Mouse (Mus musculus) cortical plate, adult 2 months (tissue): ENCODE results near the gene Lonp2. TPM values are rescaled to one million over a fixed set of nuclear protein-coding genes. Genes with fewer than 3 reads are reported as not detected.
A peak's percentile ranks its signal among the peaks of the same experiment; 100 is the strongest.

Experiments
- H3K27ac ChIP-seq: fragments of 200-500 bp; 2 replicates; pipeline ENCODE4 v1.5.1; 2012; ENCODE audit warnings: low read length, control low read depth, inconsistent platforms; ENCODE audit not compliant: insufficient read depth
- H3K4me1 ChIP-seq: fragments of 200-500 bp; 2 replicates; pipeline ENCODE4 v1.6.1; 2011; ENCODE audit warnings: low read length; ENCODE audit not compliant: control insufficient read depth, insufficient read depth
- H3K4me3 ChIP-seq: fragments of 200-500 bp; 2 replicates; pipeline ENCODE4 v1.5.1; 2011; ENCODE audit warnings: mild to moderate bottlenecking, low read length, control low read depth; ENCODE audit not compliant: insufficient read depth
- CTCF ChIP-seq: fragments of 200-500 bp; IDR thresholded peaks from 2 replicates; pipeline ENCODE4 v1.5.1; 2011; ENCODE audit warnings: mild to moderate bottlenecking, control low read depth, low read length; ENCODE audit not compliant: insufficient read depth; ENCODE audit errors: extremely low read depth
- POLR2A ChIP-seq: fragments of 200-500 bp; IDR thresholded peaks from 2 replicates; pipeline ENCODE4 v1.6.1; 2011; ENCODE audit warnings: mild to moderate bottlenecking, low read length, control low read depth; ENCODE audit not compliant: insufficient read depth; ENCODE audit errors: extremely low read depth
- polyA plus RNA-seq: library from polyadenylated mRNA; depleted of rRNA; stranded (reverse); fragments of >200 nt; gene quantifications from 2 replicates; pipeline ENCODE4 v1.2.3, GENCODE M21; 2012

The Lonp2 gene
- polyA plus RNA-seq, 1 experiment, result 51.6 TPM

GRCm38 (mm10) chr8:86699471-86699870 is 75.6 kb downstream of the Lonp2 start:
- TF ChIP-seq POLR2A (no peak), CTCF (no peak)
- H3K27ac ChIP-seq, result no peak overlapping the region
- peaks cover 5% of the 10 kb centered on the region for H3K4me1 ChIP-seq
- no peak overlapping the region for H3K4me3 ChIP-seq

DNA sequence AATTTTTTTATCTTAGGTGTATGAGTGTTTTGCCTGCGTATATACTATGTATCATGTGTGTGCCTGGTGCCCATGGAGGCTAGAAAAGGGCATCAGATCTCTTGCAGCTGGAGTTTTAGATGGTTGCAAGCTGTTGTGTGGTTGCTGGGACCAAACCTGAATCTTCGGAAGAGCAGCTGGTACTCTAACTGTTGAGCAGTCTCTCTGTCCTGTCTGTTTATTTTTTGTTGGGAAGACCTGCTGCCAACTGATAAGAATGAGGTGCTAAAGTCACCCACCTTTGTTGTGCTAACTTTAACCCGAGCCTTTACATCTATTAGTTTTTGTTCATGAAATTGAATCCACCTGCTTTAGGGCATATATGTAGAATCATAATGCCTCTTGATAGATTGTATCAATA is 78.6 kb downstream of the Lonp2 start:
- Histone ChIP-seq H3K4me3 (no peak overlapping the region), H3K4me1 (peaks cover 8% of the 10 kb centered on the region), H3K27ac (no peak overlapping the region)
- TF ChIP-seq POLR2A (no peak), CTCF (no peak)

GRCm38 (mm10) chr8:86705317-86705716 is 81.5 kb downstream of the Lonp2 start:
- Histone ChIP-seq H3K4me3 (no peak overlapping the region), H3K4me1 (peaks cover 5% of the 10 kb centered on the region), H3K27ac (no peak overlapping the region)
- no peak for TF ChIP-seq CTCF
- TF ChIP-seq POLR2A, result no peak

- peaks cover 5% of the 10 kb centered on the region for H3K4me1 ChIP-seq
- no peak for TF ChIP-seq POLR2A
- TF ChIP-seq CTCF, result no peak
- H3K4me3 ChIP-seq, result no peak overlapping the region
- peak overlapping the region; percentile 62; the same call in 1 of the 2 replicates for H3K27ac ChIP-seq
Measured at GRCm38 (mm10) chr8:86706756-86707155, 82.9 kb downstream of the Lonp2 start.

DNA sequence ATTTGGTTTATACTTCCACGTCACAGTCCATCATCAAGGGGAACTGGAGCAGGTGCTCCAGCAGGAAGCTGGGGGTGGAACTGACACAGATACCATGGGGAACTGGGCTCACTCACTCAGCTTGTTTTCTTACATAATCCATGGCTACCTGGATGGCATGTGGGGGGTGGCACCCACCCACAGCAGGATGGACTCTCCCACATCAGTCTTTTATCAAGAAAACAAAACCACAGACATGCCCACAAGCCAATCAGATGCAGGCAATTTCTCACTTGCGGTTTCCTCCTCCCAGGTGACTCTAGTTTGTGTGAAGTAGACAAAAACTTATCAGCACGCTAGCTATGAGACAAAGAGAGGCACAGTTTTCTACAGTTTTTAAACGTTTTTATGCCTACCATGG is 84.0 kb downstream of the Lonp2 start:
- H3K4me1 ChIP-seq, result peaks cover 8% of the 10 kb centered on the region
- no peak overlapping the region for H3K27ac ChIP-seq
- H3K4me3 ChIP-seq, result no peak overlapping the region
- no peak for TF ChIP-seq CTCF
- TF ChIP-seq POLR2A, result no peak

- H3K27ac ChIP-seq, result peak overlapping the region; percentile 12; the same call in 1 of the 2 replicates
- H3K4me1 ChIP-seq, result peaks cover 17% of the 10 kb centered on the region
- H3K4me3 ChIP-seq, result no peak overlapping the region
- TF ChIP-seq CTCF (no peak), POLR2A (no peak)
Measured at GRCm38 (mm10) chr8:86712594-86712993, 88.8 kb downstream of the Lonp2 start.

DNA sequence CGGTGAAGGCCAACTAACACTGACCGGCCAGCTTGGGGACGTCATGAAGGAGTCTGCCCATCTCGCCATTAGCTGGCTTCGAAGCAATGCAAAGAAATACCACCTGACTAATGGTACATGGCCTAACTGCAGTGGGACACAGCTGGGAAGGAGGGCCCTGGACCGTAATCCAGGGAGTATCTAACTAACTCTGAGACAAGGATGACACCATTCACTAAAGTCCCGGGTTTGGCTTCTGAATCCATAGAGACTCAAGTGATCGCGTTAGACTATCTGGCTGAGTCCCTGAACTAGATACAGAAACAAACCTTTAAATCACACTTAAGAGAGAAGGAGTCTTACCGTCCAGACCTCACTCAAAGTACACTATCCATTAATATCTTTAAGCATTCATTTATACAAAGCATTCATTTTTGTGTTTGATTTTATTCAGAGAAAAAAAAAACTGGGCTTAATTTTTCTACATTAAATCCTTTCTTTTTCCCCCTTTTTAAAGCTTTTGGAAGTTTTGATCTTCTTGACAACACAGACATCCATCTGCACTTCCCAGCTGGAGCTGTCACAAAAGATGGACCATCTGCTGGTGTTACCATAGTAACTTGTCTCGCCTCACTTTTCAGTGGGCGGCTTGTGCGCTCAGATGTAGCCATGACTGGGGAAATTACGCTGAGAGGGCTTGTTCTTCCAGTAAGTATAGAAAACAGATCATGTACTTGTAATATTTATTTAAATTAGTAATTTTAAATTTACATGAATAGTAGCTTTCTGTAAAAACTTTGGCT is 89.8 kb downstream of the Lonp2 start:
- Histone ChIP-seq H3K27ac (peak overlapping the region; percentile 70), H3K4me3 (no peak overlapping the region), H3K4me1 (peaks cover 17% of the 10 kb centered on the region)
- TF ChIP-seq POLR2A, result no peak
- no peak for TF ChIP-seq CTCF

- TF ChIP-seq CTCF (no peak), POLR2A (no peak)
- peaks cover 9% of the 10 kb centered on the region; the same call in 1 of the 2 replicates for H3K4me1 ChIP-seq
- no peak overlapping the region for H3K27ac ChIP-seq
- H3K4me3 ChIP-seq, result no peak overlapping the region
Measured at GRCm38 (mm10) chr8:86718332-86718994, 94.6 kb downstream of the Lonp2 start.

DNA sequence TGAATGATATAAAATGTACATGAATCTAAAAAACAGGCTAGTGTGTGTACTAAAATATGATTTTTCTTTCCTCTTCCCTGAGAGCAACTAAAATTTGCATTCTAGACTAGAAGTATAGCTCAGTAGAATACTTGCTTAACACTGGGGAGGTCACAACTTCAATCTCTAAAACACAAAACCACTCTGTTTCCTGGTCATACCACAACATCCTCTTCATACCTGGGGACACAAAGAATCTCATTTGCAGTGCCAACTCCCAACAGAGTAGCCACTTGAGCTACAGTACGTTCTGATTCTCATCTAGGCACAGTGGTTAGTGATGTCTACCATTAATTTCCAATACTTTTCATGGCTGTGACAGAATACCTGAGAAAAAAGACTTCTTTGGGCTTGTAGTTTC is 95.5 kb downstream of the Lonp2 start:
- Histone ChIP-seq H3K4me1 (peaks cover 7% of the 10 kb centered on the region; the same call in 1 of the 2 replicates), H3K4me3 (no peak overlapping the region), H3K27ac (no peak overlapping the region)
- no peak for TF ChIP-seq POLR2A
- no peak for TF ChIP-seq CTCF
